Mouse (Mus musculus) CH12.LX (cell line): Measurements from ENCODE around the gene 1700113H08Rik. TPM values are rescaled to one million over a fixed set of nuclear protein-coding genes. Genes with fewer than 3 reads are reported as not detected.

Source experiments
- DNase-seq: peaks from one replicate; pipeline ENCODE4 v3.0.0-alpha.2; 2013; ENCODE audit errors: extremely low read depth
- H3K27ac ChIP-seq: 2 replicates; pipeline ENCODE4 v1.5.1; 2012; ENCODE audit warnings: low read depth, mild to moderate bottlenecking, control low read depth, moderate library complexity; ENCODE audit not compliant: insufficient read depth
- H3K27me3 ChIP-seq: replicated peaks from 2 replicates; pipeline ENCODE3; 2012; ENCODE audit warnings: inconsistent platforms
- H3K36me3 ChIP-seq, 2 experiments: replicated peaks in 1 of 2; 2 replicates each; pipeline versions ENCODE3 to v1.6.1; 2012; ENCODE audit warnings: inconsistent platforms in 1 of 2, low read length in 1 of 2, mild to moderate bottlenecking in 1 of 2, mixed read lengths in 1 of 2, moderate library complexity in 1 of 2; ENCODE audit not compliant: control insufficient read depth in 1 of 2, insufficient read depth in 1 of 2
- H3K4me1 ChIP-seq, 2 experiments: 2 replicates each; pipeline ENCODE4 v1.6.1; 2012; ENCODE audit warnings: inconsistent platforms in 1 of 2, moderate library complexity in 1 of 2; ENCODE audit not compliant: insufficient read depth in 2 of 2, control insufficient read depth in 1 of 2
- H3K4me2 ChIP-seq: 2 replicates; pipeline ENCODE4 v1.6.1; 2012; ENCODE audit warnings: low read depth, mild to moderate bottlenecking, control low read depth; ENCODE audit not compliant: poor library complexity, insufficient read depth, severe bottlenecking
- H3K4me3 ChIP-seq, 3 experiments: fragments of 150-350 bp in 1 of 3; sonication (generic) in 1 of 3; replicated peaks in 1 of 3; 2 replicates each; pipeline versions ENCODE3 to v1.5.1; 2011 to 2012; ENCODE audit warnings: low read depth in 2 of 3, low read length in 2 of 3, mild to moderate bottlenecking in 2 of 3, moderate library complexity in 2 of 3, control low read depth in 1 of 3, improper control_type of control experiment in 1 of 3, inconsistent platforms in 1 of 3, mixed read lengths in 1 of 3; ENCODE audit not compliant: poor library complexity in 1 of 3
- H3K79me2 ChIP-seq: replicated peaks from 2 replicates; pipeline ENCODE4 v1.6.1; 2012; ENCODE audit warnings: mild to moderate bottlenecking, moderate library complexity; ENCODE audit not compliant: control insufficient read depth, poor library complexity, insufficient read depth, severe bottlenecking; ENCODE audit errors: extremely low read depth
- H3K9ac ChIP-seq: 2 replicates; pipeline ENCODE4 v1.6.1; 2012; ENCODE audit warnings: low read depth, mild to moderate bottlenecking, control low read depth, moderate library complexity; ENCODE audit not compliant: insufficient read depth
- H3K9me3 ChIP-seq: replicated peaks from 2 replicates; pipeline ENCODE3; 2012; ENCODE audit warnings: low read length, inconsistent platforms, mixed read lengths
- BHLHE40 ChIP-seq: IDR thresholded peaks from 2 replicates; pipeline ENCODE4 v1.6.1; 2011; ENCODE audit warnings: mild to moderate bottlenecking, low read depth, low read length, improper control_type of control experiment
- CHD1 ChIP-seq: IDR thresholded peaks from 2 replicates; pipeline ENCODE4 v1.6.1; 2012; ENCODE audit warnings: low read depth, low read length, improper control_type of control experiment, inconsistent platforms
- CHD2 ChIP-seq: IDR thresholded peaks from 2 replicates; pipeline ENCODE4 v1.6.1; 2011; ENCODE audit warnings: low read length, improper control_type of control experiment
- CTCF ChIP-seq, 2 experiments: IDR thresholded peaks in 1 of 2; conservative IDR thresholded peaks in 1 of 2; 2 replicates each; pipeline ENCODE4 v1.5.1; 2011 to 2012; ENCODE audit warnings: low read depth in 2 of 2, low read length in 2 of 2, improper control_type of control experiment in 1 of 2, inconsistent platforms in 1 of 2, mild to moderate bottlenecking in 1 of 2, moderate library complexity in 1 of 2
- ELF1 ChIP-seq: IDR thresholded peaks from 2 replicates; pipeline ENCODE4 v1.6.1; 2014; ENCODE audit warnings: low read depth, mild to moderate bottlenecking, inconsistent platforms, low read length, improper control_type of control experiment
- EP300 ChIP-seq: IDR thresholded peaks from 2 replicates; pipeline ENCODE4 v1.6.1; 2011; ENCODE audit warnings: low read length, improper control_type of control experiment
- GABPA ChIP-seq: IDR thresholded peaks from 2 replicates; pipeline ENCODE4 v1.6.1; 2012; ENCODE audit warnings: low read depth, low read length, improper control_type of control experiment, inconsistent platforms; ENCODE audit not compliant: insufficient replicate concordance
- HCFC1 ChIP-seq: IDR thresholded peaks from 2 replicates; pipeline ENCODE4 v1.6.1; 2012; ENCODE audit warnings: low read depth, mild to moderate bottlenecking, inconsistent platforms, low read length, improper control_type of control experiment
- JUND ChIP-seq: conservative IDR thresholded peaks from 2 replicates; pipeline ENCODE4 v1.6.1; 2011; ENCODE audit warnings: low read depth, low read length, improper control_type of control experiment
- MAFK ChIP-seq: IDR thresholded peaks from 2 replicates; pipeline ENCODE4 v1.6.1; 2011; ENCODE audit warnings: low read length, improper control_type of control experiment; ENCODE audit not compliant: insufficient replicate concordance
- MAX ChIP-seq: IDR thresholded peaks from 2 replicates; pipeline ENCODE4 v1.6.1; 2011; ENCODE audit warnings: low read length, improper control_type of control experiment
- MEF2A ChIP-seq: IDR thresholded peaks from 2 replicates; pipeline ENCODE4 v1.6.1; 2014; ENCODE audit warnings: low read depth, mild to moderate bottlenecking, inconsistent platforms, low read length, improper control_type of control experiment, borderline replicate concordance
- MYC ChIP-seq: IDR thresholded peaks from 2 replicates; pipeline ENCODE4 v1.6.1; 2011; ENCODE audit warnings: low read depth, mild to moderate bottlenecking, improper control_type of control experiment, low read length
- POLR2A ChIP-seq: IDR thresholded peaks from 2 replicates; pipeline ENCODE4 v1.6.1; 2011; ENCODE audit warnings: low read depth, mild to moderate bottlenecking, improper control_type of control experiment, low read length
- POLR2AphosphoS2 ChIP-seq: IDR thresholded peaks from 2 replicates; pipeline ENCODE4 v1.6.1; 2011; ENCODE audit warnings: low read depth, low read length, improper control_type of control experiment
- RAD21 ChIP-seq: IDR thresholded peaks from 2 replicates; pipeline ENCODE4 v1.6.1; 2011; ENCODE audit warnings: low read depth, mild to moderate bottlenecking, low read length, improper control_type of control experiment, moderate library complexity
- RCOR1 ChIP-seq: conservative IDR thresholded peaks from 2 replicates; pipeline ENCODE4 v1.6.1; 2012; ENCODE audit warnings: low read depth, mild to moderate bottlenecking, inconsistent platforms, low read length, improper control_type of control experiment
- SIN3A ChIP-seq: IDR thresholded peaks from 2 replicates; pipeline ENCODE4 v1.6.1; 2012; ENCODE audit warnings: low read length, improper control_type of control experiment, inconsistent platforms
- SMC3 ChIP-seq: IDR thresholded peaks from 2 replicates; pipeline ENCODE4 v1.6.1; 2011; ENCODE audit warnings: low read depth, low read length, improper control_type of control experiment
- UBTF ChIP-seq: IDR thresholded peaks from 2 replicates; pipeline ENCODE4 v1.6.1; 2012; ENCODE audit warnings: low read depth, mild to moderate bottlenecking, inconsistent platforms, low read length, improper control_type of control experiment, moderate library complexity
- ZC3H11A ChIP-seq: IDR thresholded peaks from 2 replicates; pipeline ENCODE4 v1.6.1; 2012; ENCODE audit warnings: low read depth, mild to moderate bottlenecking, inconsistent platforms, low read length, improper control_type of control experiment
- ZNF384 ChIP-seq: IDR thresholded peaks from 2 replicates; pipeline ENCODE4 v1.6.1; 2012; ENCODE audit warnings: low read depth, low read length, improper control_type of control experiment, inconsistent platforms
- dilution Hi-C: fragments of 300-500 bp; cut with MboI; formaldehyde crosslinking; loops from 2 replicates; pipeline ENCODE4 v1.14.3; 2020; ENCODE audit warnings: low sequenced_read_pairs; ENCODE audit not compliant: extremely low pct_unique_long_range_greater_than_20kb, extremely low pct_ligation_motif_present
- in situ Hi-C: fragments of 300-500 bp; cut with MboI; formaldehyde crosslinking; loops from 3 replicates; pipeline ENCODE4 v1.14.3; 2019; ENCODE audit warnings: low sequenced_read_pairs, low pct_ligation_motif_present, low pct_unique_long_range_greater_than_20kb, mixed read lengths
- polyA plus RNA-seq: library from polyadenylated mRNA; unstranded; fragments of >175 nt; gene quantifications from 2 replicates; pipeline ENCODE4 v1.2.1, GENCODE M21; 2012; ENCODE audit warnings: low read depth; ENCODE audit not compliant: insufficient read length
- total RNA-seq, 2 experiments: library from RNA; depleted of rRNA; stranded (reverse); fragments of 300-350 nt in 1 of 2; fragments of >200 nt in 1 of 2; gene quantifications; 2 replicates each; pipeline ENCODE4 v1.2.3; 2012 to 2014

1700113H08Rik gene
- total and polyA plus RNA-seq, 3 experiments = not detected

DNA sequence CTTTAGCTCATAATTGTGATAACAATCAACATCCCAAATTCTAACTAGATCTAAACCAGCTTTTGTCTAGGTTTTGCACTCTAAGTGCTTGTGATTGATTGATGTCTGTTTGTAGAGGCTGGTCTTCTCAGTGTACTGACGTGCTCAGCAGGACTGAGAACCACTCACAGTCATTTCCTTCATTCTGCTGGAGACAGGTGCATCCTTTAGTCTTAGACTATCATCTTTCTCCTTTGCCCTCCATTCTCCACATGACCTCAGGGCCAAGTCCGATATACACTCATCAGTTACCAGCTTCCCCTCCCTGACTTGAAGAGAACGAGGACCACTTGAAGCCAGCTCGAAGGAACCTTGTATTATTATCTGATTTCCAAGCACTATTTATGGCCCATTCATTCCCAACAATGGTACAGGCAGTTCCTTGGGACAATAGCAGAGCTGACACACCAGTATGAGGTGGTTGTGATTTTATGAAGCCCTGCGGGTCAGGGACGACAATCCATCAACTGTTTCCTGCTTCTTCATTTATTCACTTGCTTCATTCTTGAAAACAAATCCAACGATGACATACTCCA, 43.4 kb upstream of the 1700113H08Rik start:
- in situ Hi-C loops (no loop called here), dilution Hi-C loops (no loop called here)
- Histone ChIP-seq H3K79me2 (no peaks in the 10 kb centered on the region), H3K27me3 (no peaks in the 10 kb centered on the region), H3K4me3 (no peak overlapping the region), H3K9me3 (no peaks in the 10 kb centered on the region), H3K4me2 (no peak overlapping the region), H3K9ac (no peak overlapping the region), H3K36me3 (no peaks in the 10 kb centered on the region), H3K4me1 (peaks cover 3 to 5% of the 10 kb centered on the region in 2 experiments; a peak in 1 of 4 replicates), H3K27ac (no peak overlapping the region)
- no peak for DNase-seq
- TF ChIP-seq CHD1 = no peak
- no peak for TF ChIP-seq SIN3A
- TF ChIP-seq BHLHE40 = no peak
- TF ChIP-seq HCFC1 = no peak
- no peak for TF ChIP-seq ELF1
- no peak for TF ChIP-seq RAD21
- no peak for TF ChIP-seq GABPA
- TF ChIP-seq EP300 = no peak
- no peak for TF ChIP-seq ZC3H11A
- TF ChIP-seq CHD2 = no peak
- no peak for TF ChIP-seq JUND
- no peak for TF ChIP-seq POLR2AphosphoS2
- TF ChIP-seq MAX = no peak
- no peak for TF ChIP-seq SMC3
- TF ChIP-seq CTCF (conservative IDR thresholded peaks at IDR 0.05 in 1 of 2, IDR thresholded peaks at IDR 0.05 in 1 of 2; ENCODE audit: low read depth in 2 of 2, low read length in 2 of 2) = no peak
- TF ChIP-seq MYC = no peak
- no peak for TF ChIP-seq ZNF384

DNA sequence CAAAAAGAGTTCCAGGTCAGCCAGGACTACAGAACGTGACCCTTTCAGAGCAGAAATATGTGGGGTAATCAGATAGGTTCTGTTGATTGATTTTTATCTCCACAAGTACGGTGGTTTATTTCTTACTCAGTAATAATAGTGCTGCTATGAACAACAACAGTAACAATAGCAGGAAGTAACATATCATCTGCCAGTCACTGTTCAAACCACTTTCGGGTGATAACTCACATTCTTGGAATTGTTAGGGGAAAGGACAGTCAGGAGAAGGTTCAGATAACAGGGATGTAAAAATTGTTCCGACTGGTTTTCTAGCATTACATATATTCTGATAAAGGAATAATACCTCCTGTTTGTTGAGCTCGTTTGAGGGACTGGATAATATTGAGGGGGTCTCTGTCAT, 42.4 kb upstream of the 1700113H08Rik start:
- H3K4me3 ChIP-seq = no peak overlapping the region
- dilution Hi-C loops (no loop called here), in situ Hi-C loops (no loop called here)
- H3K27me3 ChIP-seq = no peaks in the 10 kb centered on the region
- no peak overlapping the region for H3K27ac ChIP-seq
- H3K36me3 ChIP-seq = no peaks in the 10 kb centered on the region
- no peak overlapping the region for H3K4me2 ChIP-seq
- H3K4me1 ChIP-seq = peaks cover 3 to 5% of the 10 kb centered on the region in 2 experiments; a peak in 1 of 4 replicates
- DNase-seq = no peak
- H3K9ac ChIP-seq = no peak overlapping the region
- H3K79me2 ChIP-seq = no peaks in the 10 kb centered on the region
- no peaks in the 10 kb centered on the region for H3K9me3 ChIP-seq
- TF ChIP-seq ELF1 (no peak), MAX (no peak), JUND (no peak), MYC (no peak), EP300 (no peak), RCOR1 (no peak), RAD21 (no peak), SMC3 (no peak), UBTF (no peak), HCFC1 (no peak), POLR2A (no peak), MEF2A (no peak), CTCF (conservative IDR thresholded peaks at IDR 0.05 in 1 of 2, IDR thresholded peaks at IDR 0.05 in 1 of 2; ENCODE audit: low read depth in 2 of 2, low read length in 2 of 2) (no peak), MAFK (no peak), ZNF384 (no peak)
